20 mouse cellular contexts compared by ENCODE assay signal in genomic region chr11:11719748-11720147, GRCm38 (mm10). TPM values are rescaled to one million over a fixed set of nuclear protein-coding genes. Genes with fewer than 3 reads are reported as not detected.
A peak's percentile ranks its signal among the peaks of the same experiment; 100 is the strongest.
DNase-seq lines count a peak whose midpoint lies in the region; ATAC-seq and TF ChIP-seq lines count a peak whose summit lies in the region.
"Had no signal": no experiment of that assay in that cellular context is flagged by ENCODE, and none has a peak within 500 bp of the region (broad histone marks: within the 10 kb centered on the region; RNA-seq: fewer than 3 reads in every experiment).

No protein-coding gene starts in this region.

- TF ChIP-seq CTCF in thymus, adult 2 months (IDR thresholded peaks at IDR 0.05; ENCODE audit: borderline replicate concordance, control insufficient read depth, extremely low read depth, insufficient read depth, low read length, poor library complexity), result no peak
- no peak for TF ChIP-seq CTCF in liver, embryonic 14.5 days (IDR thresholded peaks at IDR 0.05; ENCODE audit: low read depth)
- TF ChIP-seq CTCF in intestine, postnatal 0 days (IDR thresholded peaks at IDR 0.05; ENCODE audit: low read depth), result no peak

- no peaks in the 10 kb centered on the region for H3K9me3 ChIP-seq in liver, embryonic 14.5 days (ENCODE audit: control insufficient read depth, low read length)
- no peaks in the 10 kb centered on the region for H3K9me3 ChIP-seq in intestine, postnatal 0 days (ENCODE audit: control insufficient read depth)
- no peaks in the 10 kb centered on the region for H3K9me3 ChIP-seq in midbrain, embryonic 14.5 days (ENCODE audit: control insufficient read depth, low read length)
- H3K9me3 ChIP-seq: embryonic facial prominence, embryonic 15.5 days; heart, embryonic 12.5 days; hindbrain, embryonic 13.5 days; intestine, embryonic 15.5 days; kidney, embryonic 15.5 days; limb, embryonic 12.5 days; midbrain, embryonic 13.5 days; stomach, embryonic 15.5 days had no signal

- no peak for TF ChIP-seq EP300 in liver, embryonic 14.5 days (IDR thresholded peaks at IDR 0.05; ENCODE audit: low read depth)

- 24% methylated on average over 5 of the region's 5 CpGs for WGBS in thymus, adult 2 months
- WGBS in liver, embryonic 14.5 days (ENCODE audit: insufficient replicate concordance), result 26% methylated on average over 5 of the region's 5 CpGs
- 71% methylated on average over 5 of the region's 5 CpGs for WGBS in intestine, postnatal 0 days
- 82% methylated on average over 5 of the region's 5 CpGs for WGBS in midbrain, embryonic 14.5 days

- no peak overlapping the region for H3K9ac ChIP-seq in liver, embryonic 14.5 days (replicated peaks)
- H3K9ac ChIP-seq in intestine, postnatal 0 days (ENCODE audit: low read depth, low read length), result no peak overlapping the region
- H3K9ac ChIP-seq in midbrain, embryonic 14.5 days (replicated peaks; ENCODE audit: low read length), result no peak overlapping the region
- H3K9ac ChIP-seq: embryonic facial prominence, embryonic 15.5 days; heart, embryonic 12.5 days; hindbrain, embryonic 13.5 days; intestine, embryonic 15.5 days; kidney, embryonic 15.5 days; limb, embryonic 12.5 days; lung, embryonic 14.5 days; midbrain, embryonic 13.5 days; stomach, embryonic 15.5 days had no signal

- peak overlapping the region; percentile 68 for H3K27ac ChIP-seq in thymus, adult 2 months (ENCODE audit: control insufficient read depth, insufficient read depth, low read length)
- no peak overlapping the region for H3K27ac ChIP-seq in liver, embryonic 14.5 days
- H3K27ac ChIP-seq in intestine, postnatal 0 days (ENCODE audit: low read depth, low read length), result no peak overlapping the region
- no peak overlapping the region for H3K27ac ChIP-seq in midbrain, embryonic 14.5 days (replicated peaks; ENCODE audit: low read depth, low read length)
- H3K27ac ChIP-seq: embryonic facial prominence, embryonic 15.5 days; hindbrain, embryonic 13.5 days; intestine, embryonic 15.5 days; kidney, embryonic 15.5 days; limb, embryonic 12.5 days; midbrain, embryonic 13.5 days; stomach, embryonic 15.5 days had no signal

- no peak overlapping the region for H3K4me3 ChIP-seq in thymus, adult 2 months (ENCODE audit: control insufficient read depth, insufficient read depth, low read length)
- no peak overlapping the region for H3K4me3 ChIP-seq in liver, embryonic 14.5 days (ENCODE audit: insufficient read depth in 1 of 2, low read depth in 2 of 2, low read length in 2 of 2)
- H3K4me3 ChIP-seq in intestine, postnatal 0 days (ENCODE audit: low read depth, low read length), result no peak overlapping the region
- no peak overlapping the region for H3K4me3 ChIP-seq in midbrain, embryonic 14.5 days (replicated peaks; ENCODE audit: low read depth, low read length)
- H3K4me3 ChIP-seq: embryonic facial prominence, embryonic 15.5 days; heart, embryonic 12.5 days; hindbrain, embryonic 13.5 days; intestine, embryonic 15.5 days; kidney, embryonic 15.5 days; limb, embryonic 12.5 days; midbrain, embryonic 13.5 days; stomach, embryonic 15.5 days had no signal

- TF ChIP-seq POLR2A in thymus, adult 2 months (IDR thresholded peaks at IDR 0.05; ENCODE audit: control insufficient read depth, extremely low read depth, insufficient read depth, low read length, poor library complexity), result no peak

- no peaks in the 10 kb centered on the region for H3K27me3 ChIP-seq in thymus, adult 2 months (ENCODE audit: control insufficient read depth, insufficient read depth, low read length)
- no peaks in the 10 kb centered on the region for H3K27me3 ChIP-seq in liver, embryonic 14.5 days (ENCODE audit: control insufficient read depth, insufficient read depth, low read length)
- H3K27me3 ChIP-seq in intestine, postnatal 0 days (replicated peaks; ENCODE audit: control insufficient read depth, insufficient read depth, low read length), result no peaks in the 10 kb centered on the region
- no peaks in the 10 kb centered on the region for H3K27me3 ChIP-seq in midbrain, embryonic 14.5 days (ENCODE audit: control insufficient read depth, insufficient read depth, low read length)
- H3K27me3 ChIP-seq: embryonic facial prominence, embryonic 15.5 days; heart, embryonic 12.5 days; hindbrain, embryonic 13.5 days; intestine, embryonic 15.5 days; kidney, embryonic 15.5 days; midbrain, embryonic 13.5 days; stomach, embryonic 15.5 days had no signal

- peak; percentile 37 for ATAC-seq in activated CD4-positive, CD25-positive, alpha-beta regulatory T cell, adult 4 months
- peak; percentile 50 for ATAC-seq in liver, embryonic 14.5 days (ENCODE audit: insufficient read depth)
- ATAC-seq in intestine, postnatal 0 days, result no peak
- no peak for ATAC-seq in midbrain, embryonic 14.5 days (ENCODE audit: low FRiP score, low TSS enrichment)
- ATAC-seq: intestine, embryonic 15.5 days; midbrain, embryonic 13.5 days had no signal

- peaks cover 55% of the 10 kb centered on the region for H3K36me3 ChIP-seq in thymus, adult 2 months (ENCODE audit: control insufficient read depth, insufficient read depth, low read length)
- H3K36me3 ChIP-seq in liver, embryonic 14.5 days (replicated peaks; ENCODE audit: control insufficient read depth, insufficient read depth, low read depth), result peaks cover 53% of the 10 kb centered on the region
- H3K36me3 ChIP-seq in intestine, postnatal 0 days (ENCODE audit: control insufficient read depth, insufficient read depth), result no peaks in the 10 kb centered on the region
- H3K36me3 ChIP-seq in midbrain, embryonic 14.5 days (ENCODE audit: control insufficient read depth, insufficient read depth, low read length), result no peaks in the 10 kb centered on the region
- H3K36me3 ChIP-seq: embryonic facial prominence, embryonic 15.5 days; heart, embryonic 12.5 days; hindbrain, embryonic 13.5 days; intestine, embryonic 15.5 days; kidney, embryonic 15.5 days; limb, embryonic 12.5 days; midbrain, embryonic 13.5 days; stomach, embryonic 15.5 days had no signal

- H3K4me1 ChIP-seq in thymus, adult 2 months (replicated peaks; ENCODE audit: control insufficient read depth, insufficient read depth, low read length), result peaks cover 48% of the 10 kb centered on the region
- H3K4me1 ChIP-seq in liver, embryonic 14.5 days (replicated peaks; ENCODE audit: control insufficient read depth in 2 of 2, insufficient read depth in 2 of 2, low read length in 1 of 2), result peaks cover 17 to 23% of the 10 kb centered on the region in 2 experiments; a peak in 3 of 4 replicates
- H3K4me1 ChIP-seq in intestine, postnatal 0 days (replicated peaks; ENCODE audit: control insufficient read depth, insufficient read depth, low read length), result no peaks in the 10 kb centered on the region
- no peaks in the 10 kb centered on the region for H3K4me1 ChIP-seq in midbrain, embryonic 14.5 days (ENCODE audit: control insufficient read depth, insufficient read depth, low read length)
- H3K4me1 ChIP-seq: embryonic facial prominence, embryonic 15.5 days; heart, embryonic 12.5 days; hindbrain, embryonic 13.5 days; intestine, embryonic 15.5 days; kidney, embryonic 15.5 days; limb, embryonic 12.5 days; midbrain, embryonic 13.5 days; stomach, embryonic 15.5 days had no signal

- H3K4me2 ChIP-seq in liver, embryonic 14.5 days (ENCODE audit: low read depth), result no peak overlapping the region
- H3K4me2 ChIP-seq in intestine, postnatal 0 days (replicated peaks; ENCODE audit: low read depth), result no peak overlapping the region
- H3K4me2 ChIP-seq in midbrain, embryonic 14.5 days (ENCODE audit: low read length), result no peak overlapping the region
- H3K4me2 ChIP-seq: embryonic facial prominence, embryonic 15.5 days; heart, embryonic 12.5 days; hindbrain, embryonic 13.5 days; intestine, embryonic 15.5 days; kidney, embryonic 15.5 days; limb, embryonic 12.5 days; lung, embryonic 14.5 days; midbrain, embryonic 13.5 days; stomach, embryonic 15.5 days had no signal

- peak; percentile 15 for DNase-seq in thymus, adult 2 months
- no peak for DNase-seq in thymus, postnatal 4 days
- DNase-seq in liver, embryonic 14.5 days (ENCODE audit: low read depth in 3 of 3, low spot score in 3 of 3), result no peak
- DNase-seq in embryo, embryonic 11 days, result no peak
- no peak for DNase-seq in midbrain, embryonic 14.5 days
- DNase-seq: cerebellum, postnatal 14 days; heart, postnatal 14 days; lung, embryonic 14.5 days; lung, postnatal 36 days; thymus, adult 18-20 months had no signal

RNA-seq across cellular contexts. Expression of gene Ikzf1, which starts 34.9 kb away (rescaled TPM):
- 645 and 923 TPM in 2 replicates for polyA plus RNA-seq in thymus, adult 2 months (2012; rRNA removed)
- polyA plus RNA-seq in activated CD4-positive, CD25-positive, alpha-beta regulatory T cell, adult 4 months (2017; shearing (Covaris generic)), result 100 to 1,000 TPM; 133 to 140 TPM
- 63.3 and 65.4 TPM in 2 replicates for polyA plus RNA-seq in liver, embryonic 14.5 days (2012; rRNA removed)
- polyA plus RNA-seq in liver, embryonic 14.5 days (2014; fragmentation: Nextera tagmentation; extraction: Ambion mirVana), result 46.6 and 60.5 TPM in 2 replicates
- polyA plus RNA-seq in intestine, postnatal 0 days (2015; fragmentation: Nextera tagmentation; extraction: Ambion mirVana), result 0.64 and 0.85 TPM in 2 replicates
- 2.0 and 2.6 TPM in 2 replicates for polyA plus RNA-seq in midbrain, embryonic 14.5 days (2014; fragmentation: Nextera tagmentation; extraction: Ambion mirVana)

Comparison
In these comparisons a context has a peak if more than half of its experiments do, and no peak if none do; other contexts are left out.
1. ATAC-seq: peak in activated CD4-positive, CD25-positive, alpha-beta regulatory T cell, adult 4 months (single experiment) and liver, embryonic 14.5 days (single experiment); none in intestine, postnatal 0 days (single experiment) and midbrain, embryonic 14.5 days (single experiment).
2. RNA of gene Ikzf1, which starts 34.9 kb away (polyA plus RNA-seq): 645 to 923 TPM in thymus, adult 2 months, 133 to 140 TPM in activated CD4-positive, CD25-positive, alpha-beta regulatory T cell, adult 4 months and 46.6 to 65.4 TPM in liver, embryonic 14.5 days; 2.0 to 2.6 TPM in midbrain, embryonic 14.5 days and 0.64 to 0.85 TPM in intestine, postnatal 0 days; every median in the first group is over 10 times any median in the second.